Mouse (Mus musculus): ENCODE data around the gene Olfr986.

Gene Olfr986

DNA sequence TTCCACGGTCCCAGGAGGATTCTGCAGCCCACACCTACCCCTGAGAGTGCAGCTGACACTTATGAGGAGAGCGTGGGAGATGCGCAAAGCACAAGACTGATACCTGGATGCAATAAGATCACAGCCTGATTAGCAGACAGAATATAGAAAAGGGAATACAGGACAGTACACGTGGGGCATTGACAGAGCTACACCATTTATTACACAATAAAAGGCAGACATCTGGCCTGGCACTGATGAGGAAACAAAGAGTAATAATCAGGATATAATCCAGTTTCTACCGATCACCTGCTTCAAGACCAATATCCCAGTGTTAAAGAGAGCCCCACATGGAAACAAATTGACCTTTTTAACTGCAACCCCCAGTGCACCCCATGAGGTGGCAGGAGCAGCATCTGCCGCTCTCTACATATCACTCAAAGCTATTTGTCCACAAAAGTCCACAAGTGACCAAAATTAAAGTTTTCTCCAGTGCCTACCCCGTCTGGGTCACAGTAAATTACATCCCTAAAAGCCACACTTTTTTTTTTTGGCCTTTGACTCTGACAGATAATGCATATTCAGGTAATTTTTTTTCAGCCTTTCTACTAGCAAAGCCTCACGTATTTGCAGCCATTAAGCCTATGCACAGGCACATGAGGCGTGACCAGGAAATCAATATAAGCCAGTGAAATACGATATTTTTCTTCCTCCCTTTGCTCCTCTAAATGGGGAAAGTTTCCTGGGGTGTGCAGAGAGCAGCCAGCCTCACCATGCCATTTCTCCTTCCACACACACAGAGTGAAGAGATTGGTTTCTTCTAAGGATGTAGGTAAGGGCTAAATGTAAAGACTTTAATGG is 53.7 kb downstream of the Olfr986 start:
- no peak for DNase-seq (ENCODE audit: inconsistent ontology term)

DNA sequence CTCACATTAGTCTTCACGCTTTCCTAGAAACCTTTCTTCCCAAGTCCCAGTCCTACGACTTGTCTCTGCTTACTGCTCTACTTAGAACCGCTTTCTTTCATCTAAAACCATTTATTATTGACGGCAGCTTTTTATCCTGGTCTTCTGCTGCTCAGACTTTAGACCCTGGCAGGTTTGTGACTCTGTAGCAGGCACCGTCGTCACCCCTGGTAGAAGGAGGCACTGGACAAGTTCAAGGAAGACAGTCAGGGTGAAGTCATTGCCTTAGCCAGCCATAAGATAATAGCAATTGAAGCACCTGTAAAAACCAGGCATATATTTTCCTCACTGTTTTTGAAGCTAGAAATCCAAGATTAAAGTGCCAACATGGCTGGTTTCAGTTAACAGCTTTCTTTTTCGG is 54.5 kb downstream of the Olfr986 start:
- DNase-seq (ENCODE audit: inconsistent ontology term) = no peak

Data from Muller cell, postnatal 12 days (primary cell).